Mouse (Mus musculus): Measurements from ENCODE around the gene Ms4a4d.

Gene Ms4a4d

DNA sequence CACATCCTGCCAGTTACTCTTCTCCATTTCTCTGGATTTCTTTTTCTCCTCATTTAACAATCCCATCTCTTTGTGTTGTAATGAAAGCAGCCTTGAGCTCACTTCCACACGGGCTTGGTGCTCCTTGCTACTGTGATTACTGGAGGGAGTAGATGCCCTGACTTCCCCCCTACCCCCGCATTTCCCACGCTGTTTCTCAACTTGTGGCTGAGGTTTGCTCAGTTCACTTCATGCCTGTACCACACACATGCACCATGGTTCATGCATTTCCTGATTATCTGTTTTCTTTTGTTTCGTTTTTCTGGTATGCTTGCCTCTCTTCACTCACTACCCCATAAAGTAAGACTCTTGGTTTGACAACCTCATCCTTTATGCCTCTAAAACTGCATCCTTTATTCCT, 52.6 kb downstream of the Ms4a4d start:
- DNase-seq = no peak

DNA sequence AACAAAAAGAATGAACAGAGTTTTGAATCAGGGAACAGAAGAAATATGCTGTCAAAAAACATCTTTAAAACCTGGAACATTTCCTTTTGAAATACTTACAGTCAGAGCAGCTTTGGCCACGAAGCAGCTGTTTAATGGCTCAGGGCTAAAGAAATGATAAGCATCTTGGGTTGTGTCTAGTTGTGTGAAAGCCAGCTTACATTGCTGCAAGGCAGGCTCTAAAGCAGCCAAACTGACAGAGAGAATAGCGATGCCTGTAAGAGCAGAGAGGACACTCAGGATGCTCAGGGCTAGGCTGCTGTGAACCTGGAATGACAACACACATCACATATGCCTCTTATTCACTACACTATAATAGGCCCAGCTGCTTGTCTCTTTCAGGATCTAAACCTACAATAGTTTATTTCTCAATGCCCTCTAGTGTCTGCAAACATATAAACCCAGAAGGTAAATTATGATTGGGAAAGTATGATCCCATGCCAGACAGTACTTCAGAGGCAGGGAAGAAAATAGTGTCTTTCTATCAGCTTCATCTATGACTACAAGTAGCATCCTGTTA, 53.4 kb downstream of the Ms4a4d start:
- no peak for DNase-seq

DNA sequence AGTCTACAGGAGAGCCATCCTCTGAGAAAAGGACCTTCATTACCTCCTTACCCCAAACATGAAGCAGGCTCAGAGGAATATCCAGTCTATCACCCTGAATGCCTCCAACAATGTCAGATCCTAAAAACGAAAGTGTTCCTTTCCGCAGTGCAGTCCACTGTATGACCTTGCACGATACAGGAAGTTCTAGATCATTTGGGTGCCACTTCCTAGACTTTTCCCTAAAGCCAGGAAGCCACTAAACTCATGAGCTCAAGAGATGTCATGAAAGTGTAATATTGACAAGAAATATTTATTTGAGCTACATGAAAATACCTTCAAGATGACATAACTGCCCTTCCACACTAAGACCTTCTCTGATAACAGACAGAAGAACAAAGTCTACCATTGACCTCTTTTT, 64.7 kb downstream of the Ms4a4d start:
- DNase-seq = no peak

DNA sequence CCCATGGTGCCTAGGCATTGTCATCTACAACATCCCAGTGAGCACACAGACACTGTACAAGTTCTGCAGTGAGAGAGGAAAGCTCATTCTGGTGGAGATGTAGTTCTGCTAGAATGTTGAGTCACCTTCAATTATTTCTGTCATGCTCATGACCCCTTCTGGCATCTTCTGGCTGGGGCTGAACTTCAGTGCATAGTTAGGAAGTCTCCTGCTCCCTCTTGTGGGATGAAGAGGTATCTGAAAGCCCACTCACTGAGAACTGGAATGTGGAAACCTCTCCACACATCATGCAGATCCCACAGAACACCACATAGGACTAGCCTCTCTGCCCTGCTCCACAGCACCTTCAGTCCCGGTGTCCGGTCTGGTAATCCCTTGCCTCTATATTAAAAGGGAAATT, 65.4 kb downstream of the Ms4a4d start:
- DNase-seq = no peak

DNA sequence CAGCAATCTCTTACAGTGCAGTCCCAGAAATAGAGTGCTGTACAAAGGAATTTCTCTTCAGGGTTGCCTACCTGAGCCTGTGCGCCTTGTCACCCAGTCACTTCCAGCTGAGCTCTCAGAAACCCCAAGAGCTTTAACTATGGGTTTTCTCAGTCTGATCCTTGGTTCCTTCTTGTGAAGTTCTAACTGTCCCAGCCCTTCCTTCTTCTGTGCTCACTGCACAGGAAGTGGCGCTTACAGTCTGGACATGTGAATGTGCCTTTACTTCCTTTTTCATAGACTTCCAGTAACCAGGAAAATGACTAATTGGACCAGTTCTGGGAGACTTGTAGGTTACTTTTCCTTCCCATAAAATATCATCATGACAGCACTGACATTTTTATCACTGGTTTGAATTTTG, 68.0 kb downstream of the Ms4a4d start, which contains the start of gene Ms4a6d:
Gene Ms4a6d, minus strand, starts transcription at position 247 of the 400 bp plus-strand sequence.
- no peak for DNase-seq

All from kidney, adult 18-20 months (tissue).